Mouse (Mus musculus) kidney, embryonic 14.5 days (tissue): ENCODE measurements around the gene Paxbp1. TPM values are rescaled to one million over a fixed set of nuclear protein-coding genes. Genes with fewer than 3 reads are reported as not detected.
"Not testable (repeated sequence)": the region's sequence is repeated elsewhere in the genome, so short reads cannot be mapped to it uniquely, and the experiment has no call there.

Source experiments
- ATAC-seq: fragments of 200-750 bp; cut with Nextera tagmentation; 2 replicates; pipeline ENCODE4 v1.8.0; 2017; ENCODE audit warnings: moderate number of reproducible peaks, mild to moderate bottlenecking, moderate TSS enrichment, moderate library complexity; ENCODE audit not compliant: low FRiP score, low TSS enrichment
- H3K27ac ChIP-seq: fragments of 300-500 bp; sonication (generic); 2 replicates; pipeline ENCODE4 v1.5.1; 2014; ENCODE audit warnings: low read depth, mild to moderate bottlenecking, low read length, moderate library complexity, mixed read lengths
- H3K27me3 ChIP-seq: fragments of 300-500 bp; sonication (generic); 2 replicates; pipeline ENCODE4 v1.6.1; 2014; ENCODE audit warnings: mild to moderate bottlenecking, low read length; ENCODE audit not compliant: control insufficient read depth, insufficient read depth
- H3K36me3 ChIP-seq: fragments of 300-500 bp; sonication (generic); 2 replicates; pipeline ENCODE4 v1.6.1; 2014; ENCODE audit warnings: low read length, mixed read lengths; ENCODE audit not compliant: control insufficient read depth, insufficient read depth
- H3K4me1 ChIP-seq: fragments of 300-500 bp; sonication (generic); 2 replicates; pipeline ENCODE4 v1.6.1; 2014; ENCODE audit warnings: low read length, mixed read lengths; ENCODE audit not compliant: control insufficient read depth, insufficient read depth
- H3K4me2 ChIP-seq: fragments of 300-500 bp; sonication (generic); replicated peaks from 2 replicates; pipeline ENCODE4 v1.6.1; 2014; ENCODE audit warnings: low read depth, mild to moderate bottlenecking, low read length
- H3K4me3 ChIP-seq: fragments of 300-500 bp; sonication (generic); 2 replicates; pipeline ENCODE4 v1.5.1; 2014; ENCODE audit warnings: mild to moderate bottlenecking, low read length
- H3K9ac ChIP-seq: fragments of 300-500 bp; sonication (generic); 2 replicates; pipeline ENCODE4 v1.6.1; 2014; ENCODE audit warnings: low read depth, mild to moderate bottlenecking, low read length, moderate library complexity
- H3K9me3 ChIP-seq: fragments of 300-500 bp; sonication (generic); 2 replicates; pipeline ENCODE4 v1.6.1; 2016; ENCODE audit warnings: low read length; ENCODE audit not compliant: control insufficient read depth
- WGBS: fragments of 180-500 bp; shearing (Covaris S2); extraction: QIAGEN DNeasy Blood & Tissue Kit; methylation state at CpG from one replicate; pipeline ENCODE4 v1.1.7; 2014; 5-methylcytosine and 5-hydroxymethylcytosine counted together
- polyA plus RNA-seq: library from polyadenylated mRNA; unstranded; fragments of >200 nt; fragmentation: Nextera tagmentation; extraction: Ambion mirVana; gene quantifications from 2 replicates; pipeline ENCODE4 v1.2.1, GENCODE M21; 2014

Paxbp1 gene
- 46.9 and 75.6 TPM in 2 replicates for polyA plus RNA-seq

DNA sequence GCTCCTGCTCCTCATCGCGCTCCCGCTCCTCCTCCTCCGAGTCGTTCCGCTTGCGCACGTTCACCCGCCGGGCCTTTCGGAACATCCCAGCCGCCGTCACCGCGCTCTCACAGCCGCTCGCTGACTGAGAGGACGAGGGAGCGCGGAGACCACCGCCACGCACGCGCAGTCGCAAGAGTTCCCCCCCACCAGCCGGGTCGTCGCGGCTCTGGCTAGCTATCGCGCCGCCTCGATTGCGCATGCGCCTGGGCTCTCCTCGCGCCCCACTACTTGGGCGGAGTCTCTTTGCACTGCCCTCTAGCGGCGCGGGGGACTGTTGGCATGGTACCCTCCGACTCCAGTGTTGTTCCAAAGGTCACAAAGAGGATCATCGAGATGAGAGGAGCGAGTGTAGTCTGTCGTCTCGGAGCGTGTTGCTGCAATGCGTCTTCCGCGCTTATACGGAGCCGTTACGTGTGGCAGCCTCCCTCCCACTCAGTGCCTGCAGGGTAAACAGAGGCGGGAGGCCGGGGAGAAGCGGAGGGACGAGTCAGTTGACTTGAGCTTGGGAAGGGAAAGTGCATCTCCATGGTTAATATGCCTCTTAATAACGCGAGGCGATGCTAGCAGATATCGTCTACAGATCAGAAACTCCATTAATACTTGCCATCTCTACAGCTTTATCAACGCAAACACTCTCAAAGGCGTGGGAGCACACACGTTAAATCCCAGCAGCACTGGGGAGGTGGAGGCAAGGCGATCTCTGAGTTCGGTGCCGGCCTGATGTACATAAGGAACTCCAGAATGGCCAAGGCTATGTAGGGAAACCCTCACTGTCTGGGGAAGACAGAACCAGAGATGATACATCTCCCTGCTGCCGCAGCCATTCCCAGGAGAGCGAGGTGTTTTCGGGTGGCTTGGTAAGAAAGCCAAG lies at the start of gene Paxbp1:
Gene Paxbp1 (minus strand): TSS at position 274 of the 913 bp plus-strand sequence.
- Histone ChIP-seq H3K36me3 (peaks cover 17% of the 10 kb centered on the region), H3K4me3 (peak within 1 kb of the TSS; percentile 96), H3K27me3 (no peaks in the 10 kb centered on the region), H3K9ac (peak within 1 kb of the TSS; percentile 97), H3K4me2 (peak within 1 kb of the TSS; percentile 65), H3K27ac (peak within 1 kb of the TSS; percentile 96), H3K9me3 (no peaks in the 10 kb centered on the region), H3K4me1 (peaks cover 9% of the 10 kb centered on the region)
- peak; percentile 97 for ATAC-seq
- WGBS = 1% methylated on average over 59 of the region's 70 CpGs

DNA sequence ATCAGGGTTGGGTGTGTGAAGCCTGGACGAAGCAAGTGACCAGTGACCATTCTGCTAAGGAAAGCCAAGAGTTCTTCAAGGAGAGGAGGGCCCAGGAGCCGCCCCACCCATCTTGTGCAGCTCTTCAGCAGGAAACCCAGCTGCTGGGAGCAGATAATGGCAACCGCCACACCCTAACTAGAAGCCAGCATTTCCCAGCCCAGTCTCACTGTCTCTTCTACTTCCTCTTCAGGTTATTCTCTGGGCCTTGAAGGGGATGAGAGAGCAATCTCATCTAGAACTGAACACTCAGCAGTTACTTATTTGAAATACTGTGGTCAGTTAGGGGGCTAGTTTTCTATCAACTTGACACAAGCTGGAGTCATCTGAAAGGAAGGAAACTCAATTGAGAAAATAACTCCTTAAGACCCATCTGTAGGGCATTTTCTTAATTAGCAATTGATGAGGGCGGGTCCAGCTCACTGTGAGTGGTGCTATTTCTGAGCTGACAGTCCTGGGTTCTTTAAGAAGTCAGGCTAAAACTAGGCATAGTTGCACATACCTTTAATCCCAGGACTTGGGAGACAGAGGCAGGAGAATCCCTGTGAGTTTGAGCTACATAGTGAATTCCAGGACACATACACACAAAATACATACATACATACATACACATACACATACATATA lies 42.4 kb upstream of the Paxbp1 start:
- ATAC-seq = no peak
- H3K36me3 ChIP-seq = no peaks in the 10 kb centered on the region
- peaks cover 15% of the 10 kb centered on the region; the same call in 1 of the 2 replicates for H3K27me3 ChIP-seq
- H3K4me1 ChIP-seq = no peaks in the 10 kb centered on the region
- H3K9me3 ChIP-seq = no peaks in the 10 kb centered on the region
- 66% methylated on average over 4 of the region's 4 CpGs for WGBS
- H3K9ac ChIP-seq = no peak overlapping the region
- no peak overlapping the region for H3K4me2 ChIP-seq
- no peak overlapping the region for H3K27ac ChIP-seq
- no peak overlapping the region for H3K4me3 ChIP-seq

DNA sequence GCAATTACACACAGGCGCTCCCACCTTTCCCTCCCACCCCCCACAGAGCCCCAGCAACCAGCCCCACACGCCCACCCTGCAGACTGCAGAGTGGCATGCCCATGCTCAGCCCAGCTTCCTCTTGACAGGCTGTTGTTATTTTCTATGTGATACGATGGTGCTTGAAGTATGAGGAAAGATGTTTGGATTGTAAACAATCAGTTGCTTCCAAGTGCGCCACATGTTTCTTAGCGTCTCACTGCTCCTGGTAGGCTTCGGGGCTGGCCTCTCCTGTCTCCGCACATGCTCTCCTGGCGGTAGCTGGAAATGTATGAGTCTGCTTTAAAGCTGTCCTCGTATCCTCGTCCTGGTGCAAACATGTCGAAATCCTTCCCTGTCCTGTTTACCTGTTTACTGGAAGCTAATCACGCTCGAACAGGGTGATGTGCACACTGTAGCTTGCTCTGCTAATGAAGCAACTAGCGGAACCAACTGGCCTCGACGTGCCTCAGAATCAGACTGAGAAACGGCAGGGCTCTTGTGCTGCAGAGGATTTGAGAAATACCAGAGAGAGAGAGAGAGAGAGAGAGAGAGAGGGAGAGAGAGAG lies 41.0 kb upstream of the Paxbp1 start:
- Histone ChIP-seq H3K36me3 (no peaks in the 10 kb centered on the region), H3K4me1 (no peaks in the 10 kb centered on the region), H3K27me3 (peaks cover 16% of the 10 kb centered on the region; the same call in 1 of the 2 replicates), H3K4me3 (no peak overlapping the region), H3K9me3 (no peaks in the 10 kb centered on the region), H3K27ac (no peak overlapping the region), H3K4me2 (no peak overlapping the region), H3K9ac (no peak overlapping the region)
- no peak for ATAC-seq
- WGBS = 65% methylated on average over 17 of the region's 17 CpGs

DNA sequence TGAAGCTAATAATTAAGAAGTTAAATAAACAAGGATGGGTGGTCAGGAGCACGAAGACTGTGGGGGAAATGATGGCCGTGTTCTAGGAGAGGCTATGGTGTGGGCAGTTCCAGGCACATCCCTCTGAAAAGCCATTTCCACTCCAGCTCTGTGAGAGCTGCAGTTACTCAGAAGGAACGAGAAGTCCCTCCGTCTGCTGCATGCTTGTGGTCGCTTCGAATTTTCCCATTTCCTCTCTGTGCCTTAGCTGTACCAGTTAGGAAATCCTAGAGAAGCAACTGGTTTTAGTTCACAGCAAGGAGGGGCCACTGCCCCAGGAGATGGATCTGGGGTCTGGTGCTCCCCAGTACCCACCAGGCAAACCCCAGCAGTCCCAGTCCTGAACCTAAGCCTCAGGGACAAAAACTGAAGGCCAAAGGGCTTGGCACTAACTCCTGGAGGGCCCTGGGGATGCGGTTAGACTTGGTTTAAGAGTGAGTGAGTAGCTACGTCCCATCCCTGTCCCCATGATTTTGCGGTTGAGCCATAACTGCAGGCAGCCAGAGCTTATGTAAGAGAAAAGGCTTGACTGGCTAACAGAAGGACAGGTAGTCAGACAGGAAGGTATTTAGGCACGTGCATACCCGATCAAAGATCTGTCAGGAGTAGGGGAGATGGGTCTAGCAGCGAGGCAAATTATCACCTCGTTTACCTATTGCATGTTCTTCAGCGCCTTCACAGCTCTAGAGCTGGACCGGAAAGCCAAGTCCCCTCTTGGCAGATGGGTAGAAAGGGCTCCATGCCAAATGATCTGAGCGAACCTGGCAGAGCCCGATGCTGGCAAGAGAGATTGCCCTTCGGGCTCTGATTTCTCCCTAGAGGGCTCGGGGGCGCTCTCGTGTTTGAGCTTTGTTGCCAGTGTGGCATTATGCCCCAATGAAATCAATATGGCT lies 40.2 kb upstream of the Paxbp1 start:
- WGBS = 84% methylated on average over 21 of the region's 21 CpGs

DNA sequence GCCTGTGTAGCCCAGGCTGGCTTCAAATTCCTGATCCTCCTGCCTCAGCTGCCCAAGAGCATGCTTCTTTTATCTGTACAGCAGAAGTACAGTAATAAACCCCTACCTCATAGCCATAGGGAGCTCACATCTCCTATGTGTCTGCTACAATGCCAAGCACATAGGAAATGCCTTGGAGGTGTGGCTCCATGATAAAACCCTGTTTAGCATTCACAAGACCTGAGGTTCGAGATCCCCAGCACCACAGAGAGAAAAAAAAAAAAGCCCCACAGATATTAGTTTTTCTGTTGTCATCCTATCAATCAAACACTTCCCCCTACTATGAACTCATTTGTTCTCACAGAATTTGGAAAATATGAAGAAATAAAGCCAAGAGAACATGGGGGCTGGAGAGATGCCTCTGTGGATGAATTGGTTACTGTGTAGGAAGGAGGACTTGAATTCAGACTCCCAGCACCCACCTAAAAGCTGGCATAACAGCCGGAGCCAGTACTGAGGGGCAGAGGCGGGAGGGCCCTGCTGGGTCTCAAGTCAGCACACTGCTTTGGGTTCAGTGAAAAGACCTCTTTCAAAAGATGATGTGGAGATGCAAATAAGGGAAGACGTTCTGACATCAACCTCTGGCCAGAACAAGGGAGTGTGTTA lies 38.8 kb upstream of the Paxbp1 start:
- Histone ChIP-seq H3K9ac (no peak overlapping the region), H3K27ac (no peak overlapping the region), H3K36me3 (no peaks in the 10 kb centered on the region), H3K4me2 (no peak overlapping the region), H3K9me3 (no peaks in the 10 kb centered on the region; the same call in 1 of the 2 replicates), H3K4me3 (no peak overlapping the region), H3K27me3 (peaks cover 16% of the 10 kb centered on the region; the same call in 1 of the 2 replicates), H3K4me1 (no peaks in the 10 kb centered on the region)
- WGBS = 78% methylated on average over 4 of the region's 4 CpGs
- ATAC-seq = no peak

More for the DNA sequence above, 40.2 kb upstream of the Paxbp1 start:
- H3K4me1 ChIP-seq = no peaks in the 10 kb centered on the region
- H3K27me3 ChIP-seq = peaks cover 16% of the 10 kb centered on the region; the same call in 1 of the 2 replicates
- no peak overlapping the region for H3K27ac ChIP-seq
- H3K36me3 ChIP-seq = no peaks in the 10 kb centered on the region
- no peak overlapping the region for H3K4me3 ChIP-seq
- no peak for ATAC-seq
- no peak overlapping the region for H3K4me2 ChIP-seq
- no peak overlapping the region for H3K9ac ChIP-seq
- no peaks in the 10 kb centered on the region for H3K9me3 ChIP-seq

DNA sequence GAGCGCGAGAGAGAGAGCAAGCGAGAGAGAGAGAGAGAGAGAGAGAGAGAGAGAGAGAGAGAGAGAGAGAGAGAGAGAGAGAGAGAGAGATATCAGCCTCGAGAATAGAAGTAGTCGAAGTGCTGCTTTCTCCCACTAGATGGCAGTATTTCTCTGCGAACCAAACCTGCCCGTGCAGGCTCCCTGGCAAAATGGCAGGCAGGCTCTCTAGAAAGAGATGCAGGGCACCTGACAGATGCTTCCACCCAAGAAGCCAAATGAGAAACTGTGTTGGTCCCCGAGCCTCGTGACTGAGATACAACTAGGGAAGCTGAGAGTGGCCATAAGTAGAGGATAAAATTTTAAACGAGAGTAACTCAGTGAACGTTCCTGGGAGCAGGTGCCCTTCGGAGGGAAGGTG lies 37.2 kb upstream of the Paxbp1 start:
- Histone ChIP-seq H3K9me3 (no peaks in the 10 kb centered on the region; the same call in 1 of the 2 replicates), H3K36me3 (no peaks in the 10 kb centered on the region), H3K27ac (no peak overlapping the region), H3K27me3 (peaks cover 16% of the 10 kb centered on the region; the same call in 1 of the 2 replicates), H3K4me1 (no peaks in the 10 kb centered on the region), H3K4me3 (no peak overlapping the region), H3K4me2 (no peak overlapping the region), H3K9ac (no peak overlapping the region)
- 22% methylated on average over 11 of the region's 12 CpGs for WGBS
- no peak for ATAC-seq

DNA sequence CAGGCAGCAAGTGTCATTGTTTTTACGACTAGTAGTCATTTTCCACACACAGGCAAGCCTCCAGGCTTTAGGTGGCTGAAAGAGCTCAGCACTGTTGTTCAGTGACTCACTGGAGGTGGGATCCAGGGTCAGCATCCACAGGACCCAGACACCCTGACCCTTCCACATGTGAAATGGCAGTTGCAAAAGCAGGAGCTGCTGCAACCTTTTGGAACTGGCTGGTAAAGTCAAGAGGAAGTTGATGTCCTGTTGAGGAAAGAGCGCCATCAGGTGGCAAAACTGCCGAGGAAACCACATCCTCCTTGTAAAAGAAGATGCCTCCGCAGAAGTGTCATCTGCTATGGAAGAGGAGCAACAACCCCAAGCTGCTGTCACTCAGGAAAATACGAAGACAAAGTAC lies 31.8 kb upstream of the Paxbp1 start:
- no peaks in the 10 kb centered on the region for H3K36me3 ChIP-seq
- no peak overlapping the region for H3K27ac ChIP-seq
- H3K4me1 ChIP-seq = no peaks in the 10 kb centered on the region
- 76% methylated on average over 5 of the region's 5 CpGs for WGBS
- no peak overlapping the region for H3K9ac ChIP-seq
- no peak for ATAC-seq
- no peak overlapping the region for H3K4me3 ChIP-seq
- H3K9me3 ChIP-seq = no peaks in the 10 kb centered on the region; the same call in 1 of the 2 replicates
- no peak overlapping the region for H3K4me2 ChIP-seq
- no peaks in the 10 kb centered on the region for H3K27me3 ChIP-seq

DNA sequence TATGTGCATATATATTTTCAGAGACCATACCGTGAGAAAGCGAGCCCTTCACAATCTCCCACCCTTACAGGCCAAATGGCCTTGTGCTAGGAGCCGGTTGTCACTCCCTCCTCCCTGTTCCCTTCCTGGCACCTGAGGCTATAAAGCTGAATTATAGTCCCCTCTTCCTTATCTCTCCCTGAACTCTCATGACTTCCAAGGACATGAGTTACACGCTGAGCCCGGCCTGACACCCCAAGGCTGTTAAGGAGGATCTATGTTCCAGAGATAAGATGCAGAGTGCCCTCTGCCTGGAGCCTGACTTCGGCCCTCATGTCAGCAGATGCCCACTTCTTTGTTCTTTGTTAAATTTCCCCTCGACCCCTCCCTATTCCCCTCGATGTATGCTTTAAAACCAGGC lies 31.1 kb upstream of the Paxbp1 start:
- not testable (repeated sequence) for H3K4me3 ChIP-seq

More for the DNA sequence above, 31.1 kb upstream of the Paxbp1 start:
- not testable (repeated sequence) for H3K9me3 ChIP-seq, H3K4me2 ChIP-seq, ATAC-seq, H3K9ac ChIP-seq, H3K27ac ChIP-seq, H3K4me1 ChIP-seq, H3K36me3 ChIP-seq, H3K27me3 ChIP-seq
- WGBS = 74% methylated on average over 8 of the region's 8 CpGs
